ENCODE assay signal across 8 mouse cellular contexts in genomic region chr7:44869697-44870528, GRCm38 (mm10). TPM values are rescaled to one million over a fixed set of nuclear protein-coding genes. Genes with fewer than 3 reads are reported as not detected.
DNase-seq lines count a peak whose midpoint lies in the region; ATAC-seq and TF ChIP-seq lines count a peak whose summit lies in the region.

Gene Ptov1 (minus strand): TSS chr7:44869788.

- peaks cover 28% of the 10 kb centered on the region for H3K27me3 ChIP-seq in CH12.LX (replicated peaks)
- no peaks in the 10 kb centered on the region for H3K27me3 ChIP-seq in forebrain, embryonic 11.5 days (ENCODE audit: control insufficient read depth, insufficient read depth, low read length)
- no peaks in the 10 kb centered on the region for H3K27me3 ChIP-seq in heart, embryonic 16.5 days (ENCODE audit: control insufficient read depth, insufficient read depth, low read length)
- H3K27me3 ChIP-seq in liver, embryonic 15.5 days = peaks cover 10% of the 10 kb centered on the region; the same call in 1 of the 2 replicates
- H3K27me3 ChIP-seq in neural tube, embryonic 12.5 days (replicated peaks) = no peaks in the 10 kb centered on the region

- dilution Hi-C loops in CH12.LX (cut with MboI; ENCODE audit: extremely low pct_ligation_motif_present, extremely low pct_unique_long_range_greater_than_20kb, low sequenced_read_pairs) = no loop called here

- H3K9me3 ChIP-seq in CH12.LX (replicated peaks; ENCODE audit: low read length) = no peaks in the 10 kb centered on the region
- no peaks in the 10 kb centered on the region for H3K9me3 ChIP-seq in forebrain, embryonic 11.5 days (ENCODE audit: control insufficient read depth, low read length)
- no peaks in the 10 kb centered on the region for H3K9me3 ChIP-seq in heart, embryonic 16.5 days (replicated peaks; ENCODE audit: control insufficient read depth, low read length)
- no peaks in the 10 kb centered on the region for H3K9me3 ChIP-seq in liver, embryonic 15.5 days (replicated peaks)
- H3K9me3 ChIP-seq in neural tube, embryonic 12.5 days = no peaks in the 10 kb centered on the region

- ATAC-seq in forebrain, embryonic 11.5 days (replicated peaks; ENCODE audit: low FRiP score) = peak; percentile 94
- ATAC-seq in heart, embryonic 16.5 days (replicated peaks; ENCODE audit: extremely low read depth, insufficient read depth, low FRiP score) = peak; percentile 90
- ATAC-seq in liver, embryonic 15.5 days (ENCODE audit: insufficient read depth) = peak; percentile 83
- ATAC-seq in neural tube, embryonic 12.5 days (ENCODE audit: low FRiP score, low read depth) = peak; percentile 94

- 11% methylated on average over 29 of the region's 29 CpGs for WGBS in forebrain, embryonic 11.5 days
- 4% methylated on average over 29 of the region's 29 CpGs for WGBS in heart, embryonic 16.5 days
- 9% methylated on average over 29 of the region's 29 CpGs for WGBS in liver, embryonic 15.5 days (ENCODE audit: insufficient replicate concordance)
- 11% methylated on average over 29 of the region's 29 CpGs for WGBS in neural tube, embryonic 12.5 days

- peak within 1 kb of the TSS; percentile 78 for H3K9ac ChIP-seq in CH12.LX (ENCODE audit: insufficient read depth, low read depth)
- peak within 1 kb of the TSS; percentile 98 for H3K9ac ChIP-seq in forebrain, embryonic 11.5 days (ENCODE audit: low read length)
- peak within 1 kb of the TSS; percentile 100 for H3K9ac ChIP-seq in heart, embryonic 16.5 days (ENCODE audit: low read length)
- H3K9ac ChIP-seq in liver, embryonic 15.5 days = peak within 1 kb of the TSS; percentile 77
- H3K9ac ChIP-seq in neural tube, embryonic 12.5 days = peak within 1 kb of the TSS; percentile 99

- peak within 1 kb of the TSS; percentile 98 for H3K4me2 ChIP-seq in CH12.LX (ENCODE audit: insufficient read depth, low read depth, poor library complexity, severe bottlenecking)
- peak within 1 kb of the TSS; percentile 94 for H3K4me2 ChIP-seq in forebrain, embryonic 11.5 days (ENCODE audit: low read depth, low read length, severe bottlenecking)
- peak within 1 kb of the TSS; percentile 90 for H3K4me2 ChIP-seq in heart, embryonic 16.5 days (ENCODE audit: low read depth, low read length)
- peak within 1 kb of the TSS; percentile 98 for H3K4me2 ChIP-seq in liver, embryonic 15.5 days
- H3K4me2 ChIP-seq in neural tube, embryonic 12.5 days (replicated peaks) = peak within 1 kb of the TSS; percentile 86

- peaks cover 22 to 36% of the 10 kb centered on the region in 2 experiments for H3K4me1 ChIP-seq in CH12.LX (ENCODE audit: control insufficient read depth in 1 of 2, insufficient read depth in 2 of 2)
- H3K4me1 ChIP-seq in forebrain, embryonic 11.5 days (replicated peaks; ENCODE audit: control insufficient read depth, insufficient read depth, low read length) = peaks cover 29% of the 10 kb centered on the region
- H3K4me1 ChIP-seq in heart, embryonic 16.5 days (ENCODE audit: control insufficient read depth, insufficient read depth, low read length) = peaks cover 47% of the 10 kb centered on the region
- peaks cover 65% of the 10 kb centered on the region for H3K4me1 ChIP-seq in liver, embryonic 15.5 days (replicated peaks)
- peaks cover 42% of the 10 kb centered on the region for H3K4me1 ChIP-seq in neural tube, embryonic 12.5 days

- TF ChIP-seq EP300 in CH12.LX (IDR thresholded peaks at IDR 0.05; ENCODE audit: low read length) = no peak

- no peak for TF ChIP-seq RAD21 in CH12.LX (IDR thresholded peaks at IDR 0.05; ENCODE audit: low read depth, low read length)

- DNase-seq in CH12.LX (ENCODE audit: extremely low read depth) = peak; percentile 84
- peak; percentile 89 for DNase-seq in c-Kit-positive CD71-positive TER-119-negative erythroid progenitor cells, embryonic 14.5 days (ENCODE audit: low read depth)
- DNase-seq in forebrain, embryonic 11.5 days (ENCODE audit: low spot score) = peak; percentile 99
- DNase-seq in kidney, postnatal 36 days = peak; percentile 93 to 96
- peak; percentile 100 for DNase-seq in telencephalon, adult 2 months (ENCODE audit: low read depth, low spot score)

- in situ Hi-C loops in CH12.LX (cut with MboI; ENCODE audit: low pct_ligation_motif_present, low pct_unique_long_range_greater_than_20kb, low sequenced_read_pairs) = no loop called here

- H3K36me3 ChIP-seq in CH12.LX (replicated peaks in 1 of 2; ENCODE audit: control insufficient read depth in 1 of 2, insufficient read depth in 1 of 2, low read length in 1 of 2) = peaks cover 3 to 16% of the 10 kb centered on the region in 2 experiments
- H3K36me3 ChIP-seq in forebrain, embryonic 11.5 days (ENCODE audit: control insufficient read depth, insufficient read depth, low read length) = peaks cover under 1% of the 10 kb centered on the region; the same call in 1 of the 2 replicates
- H3K36me3 ChIP-seq in heart, embryonic 16.5 days (ENCODE audit: control insufficient read depth, insufficient read depth) = no peaks in the 10 kb centered on the region
- H3K36me3 ChIP-seq in liver, embryonic 15.5 days (replicated peaks) = peaks cover 3% of the 10 kb centered on the region
- peaks cover 15% of the 10 kb centered on the region for H3K36me3 ChIP-seq in neural tube, embryonic 12.5 days

- peak within 1 kb of the TSS; percentile 50 to 97 (median 66) for H3K4me3 ChIP-seq in CH12.LX (replicated peaks in 1 of 3; ENCODE audit: low read depth in 2 of 3, low read length in 2 of 3, poor library complexity in 1 of 3)
- peak within 1 kb of the TSS; percentile 99 for H3K4me3 ChIP-seq in forebrain, embryonic 11.5 days (ENCODE audit: low read depth, low read length)
- H3K4me3 ChIP-seq in heart, embryonic 16.5 days (ENCODE audit: low read length) = peak within 1 kb of the TSS; percentile 94
- peak within 1 kb of the TSS; percentile 81 for H3K4me3 ChIP-seq in liver, embryonic 15.5 days (replicated peaks)
- peak within 1 kb of the TSS; percentile 97 for H3K4me3 ChIP-seq in neural tube, embryonic 12.5 days

- H3K27ac ChIP-seq in CH12.LX (ENCODE audit: insufficient read depth, low read depth) = peak within 1 kb of the TSS; percentile 31; the same call in 1 of the 2 replicates
- H3K27ac ChIP-seq in forebrain, embryonic 11.5 days (ENCODE audit: low read depth, low read length) = peak within 1 kb of the TSS; percentile 100
- H3K27ac ChIP-seq in heart, embryonic 16.5 days (ENCODE audit: low read length) = peak within 1 kb of the TSS; percentile 100
- H3K27ac ChIP-seq in liver, embryonic 15.5 days (replicated peaks) = peak within 1 kb of the TSS; percentile 95
- H3K27ac ChIP-seq in neural tube, embryonic 12.5 days = peak within 1 kb of the TSS; percentile 99

- no peak for TF ChIP-seq CTCF in CH12.LX (conservative IDR thresholded peaks at IDR 0.05 in 1 of 2, IDR thresholded peaks at IDR 0.05 in 1 of 2; ENCODE audit: low read depth in 2 of 2, low read length in 2 of 2)

- TF ChIP-seq POLR2A in CH12.LX (IDR thresholded peaks at IDR 0.05; ENCODE audit: low read depth, low read length) = 0 out of 2 replicates have a peak, but pooled peaks have one; percentile 18

- H3K79me2 ChIP-seq in CH12.LX (replicated peaks; ENCODE audit: control insufficient read depth, extremely low read depth, insufficient read depth, poor library complexity, severe bottlenecking) = no peaks in the 10 kb centered on the region

TF ChIP-seq in CH12.LX, 34 proteins besides CTCF, POLR2A, EP300 and RAD21 (continues in another document):
- 0 out of 2 replicates have a peak, but pooled peaks have one; percentile 6 for TF ChIP-seq ETS1 (conservative IDR thresholded peaks at IDR 0.05; ENCODE audit: low read depth, low read length)
- no peak for TF ChIP-seq SMC3 (IDR thresholded peaks at IDR 0.05; ENCODE audit: low read depth, low read length)
- 0 out of 2 replicates have a peak, but pooled peaks have one; percentile 43 for TF ChIP-seq ZMIZ1 (IDR thresholded peaks at IDR 0.05; ENCODE audit: low read depth, low read length)
- no peak for TF ChIP-seq MYC (IDR thresholded peaks at IDR 0.05; ENCODE audit: low read depth, low read length)
- no peak for TF ChIP-seq BHLHE40 (IDR thresholded peaks at IDR 0.05; ENCODE audit: low read depth, low read length)
- TF ChIP-seq E2F4 (IDR thresholded peaks at IDR 0.05; ENCODE audit: insufficient replicate concordance, low read depth, low read length) = no peak
- no peak for TF ChIP-seq NELFE (IDR thresholded peaks at IDR 0.05; ENCODE audit: low read depth, low read length)
- TF ChIP-seq CHD1 (IDR thresholded peaks at IDR 0.05; ENCODE audit: low read depth, low read length) = peak; percentile 97
- TF ChIP-seq SIN3A (IDR thresholded peaks at IDR 0.05; ENCODE audit: low read length) = peak; percentile 66
- TF ChIP-seq USF2 (conservative IDR thresholded peaks at IDR 0.05; ENCODE audit: low read depth, low read length) = no peak
- peak; percentile 77 for TF ChIP-seq HCFC1 (IDR thresholded peaks at IDR 0.05; ENCODE audit: low read depth, low read length)
- TF ChIP-seq KAT2A (IDR thresholded peaks at IDR 0.05; ENCODE audit: insufficient replicate concordance, low read length) = 0 out of 2 replicates have a peak, but pooled peaks have one; percentile 14
- no peak for TF ChIP-seq CHD2 (IDR thresholded peaks at IDR 0.05; ENCODE audit: low read length)
- no peak for TF ChIP-seq USF1 (IDR thresholded peaks at IDR 0.05; ENCODE audit: low read depth, low read length)
- TF ChIP-seq POLR2AphosphoS2 (IDR thresholded peaks at IDR 0.05; ENCODE audit: low read depth, low read length) = no peak
- no peak for TF ChIP-seq JUND (conservative IDR thresholded peaks at IDR 0.05; ENCODE audit: low read depth, low read length)
- 0 out of 2 replicates have a peak, but pooled peaks have one; percentile 24 for TF ChIP-seq MXI1 (IDR thresholded peaks at IDR 0.05; ENCODE audit: low read depth, low read length)
- TF ChIP-seq TCF12 (IDR thresholded peaks at IDR 0.05; ENCODE audit: low read depth, low read length) = peak; percentile 15; the same call in 1 of the 2 replicates
- TF ChIP-seq MAX (IDR thresholded peaks at IDR 0.05; ENCODE audit: low read length) = no peak
- TF ChIP-seq GABPA (IDR thresholded peaks at IDR 0.05; ENCODE audit: insufficient replicate concordance, low read depth, low read length) = no peak
- TF ChIP-seq MEF2A (IDR thresholded peaks at IDR 0.05; ENCODE audit: borderline replicate concordance, low read depth, low read length) = 0 out of 2 replicates have a peak, but pooled peaks have one; percentile 27
- no peak for TF ChIP-seq ZKSCAN1 (IDR thresholded peaks at IDR 0.05; ENCODE audit: borderline replicate concordance, low read depth, low read length)

RNA-seq across cellular contexts. Expression of gene Ptov1, which starts in this region (rescaled TPM):
- total RNA-seq in CH12.LX (2012; rRNA removed) = 11.5 and 16.8 TPM in 2 replicates
- 5.7 and 7.8 TPM in 2 replicates for total RNA-seq in CH12.LX (2014; rRNA removed)
- 15.5 and 21.0 TPM in 2 replicates for polyA plus RNA-seq in CH12.LX (2012; ENCODE audit: insufficient read length, low read depth)
- 454 and 526 TPM in 2 replicates for polyA plus RNA-seq in forebrain, embryonic 11.5 days (2014; fragmentation: Nextera tagmentation; extraction: Ambion mirVana)
- 210 and 269 TPM in 2 replicates for polyA plus RNA-seq in heart, embryonic 16.5 days (2015; fragmentation: Nextera tagmentation; extraction: Ambion mirVana)
- polyA plus RNA-seq in liver, embryonic 15.5 days (2015; fragmentation: Nextera tagmentation; extraction: Ambion mirVana) = 54.1 and 59.1 TPM in 2 replicates
- 630 and 637 TPM in 2 replicates for polyA plus RNA-seq in neural tube, embryonic 12.5 days (2016; fragmentation: Nextera tagmentation; extraction: Ambion mirVana)

Comparison
In these comparisons a context has a peak if more than half of its experiments do, and no peak if none do; other contexts are left out.
1. Peak in every context shown above with its lines: DNase-seq, ATAC-seq, H3K4me3 ChIP-seq and H3K27ac ChIP-seq.
2. H3K27ac ChIP-seq: peak in every context shown above with its lines; median percentile 100 in forebrain, embryonic 11.5 days; 100 in heart, embryonic 16.5 days; 99 in neural tube, embryonic 12.5 days; 95 in liver, embryonic 15.5 days; 31 in CH12.LX.